Mouse (Mus musculus) spleen, adult 2 months (tissue): ENCODE measurements around the gene Cog2.

ENCODE experiments used
- CTCF ChIP-seq: fragments of 200-500 bp; IDR thresholded peaks from 2 replicates; pipeline ENCODE4 v1.5.1; 2011; ENCODE audit warnings: mild to moderate bottlenecking, inconsistent platforms; ENCODE audit not compliant: insufficient read depth, insufficient read length, insufficient replicate concordance; ENCODE audit errors: extremely low read depth
- POLR2A ChIP-seq: fragments of 200-500 bp; IDR thresholded peaks from 2 replicates; pipeline ENCODE4 v1.6.1; 2011; ENCODE audit warnings: low read depth, low read length, inconsistent platforms

DNA sequence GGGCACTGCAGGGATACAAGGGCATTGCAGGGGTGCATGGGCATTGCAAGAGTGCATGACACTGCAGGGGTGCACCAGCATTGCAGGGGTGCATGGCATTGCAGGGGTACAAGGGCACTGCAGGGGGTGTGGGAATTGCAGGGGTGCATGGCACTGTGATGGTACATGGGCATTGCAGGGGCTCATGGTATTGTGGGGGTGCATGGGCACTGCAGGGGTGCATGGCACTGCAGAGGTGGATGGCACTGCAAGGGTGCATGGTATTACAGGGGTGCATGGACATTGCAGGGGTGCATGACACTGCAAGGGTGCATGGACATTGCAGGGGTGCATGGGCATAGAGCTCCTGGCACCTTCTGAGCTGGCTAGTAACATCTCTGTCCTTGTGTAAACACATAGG is 22.2 kb upstream of the Cog2 start:
- TF ChIP-seq POLR2A: no peak
- no peak for TF ChIP-seq CTCF
